Mouse (Mus musculus) spleen, postnatal 14 days (tissue): Measurements from ENCODE around the gene Atpaf2.

ENCODE experiments used
- DNase-seq, 2 experiments: peaks; one replicate each; pipeline ENCODE4 v3.0.0; 2021 to 2022; ENCODE audit warnings: low spot score in 2 of 2

The Atpaf2 gene

GRCm38 (mm10) chr11:60397172-60397571 lies 21.1 kb downstream of the Atpaf2 start:
- no peak for DNase-seq

DNA sequence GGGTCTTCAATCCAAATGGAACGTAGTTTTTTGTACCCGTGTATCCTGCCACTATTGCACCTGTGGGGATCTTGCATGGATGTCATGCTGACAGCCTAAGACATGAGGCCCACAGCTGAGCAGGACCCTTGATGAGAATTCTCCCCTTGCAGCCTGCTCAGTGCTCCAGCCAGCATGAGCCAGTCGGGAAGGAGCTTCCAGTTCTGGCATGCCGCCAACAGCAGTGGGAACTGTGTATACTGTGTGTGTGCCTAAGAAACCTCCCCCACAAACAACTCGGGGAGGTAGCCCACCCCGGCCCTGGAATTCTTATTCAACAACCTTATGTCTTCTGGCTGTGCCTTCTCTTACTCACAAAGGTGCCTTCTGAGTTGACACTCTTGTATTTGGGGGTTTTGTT lies 21.7 kb downstream of the Atpaf2 start:
- no peak for DNase-seq

DNA sequence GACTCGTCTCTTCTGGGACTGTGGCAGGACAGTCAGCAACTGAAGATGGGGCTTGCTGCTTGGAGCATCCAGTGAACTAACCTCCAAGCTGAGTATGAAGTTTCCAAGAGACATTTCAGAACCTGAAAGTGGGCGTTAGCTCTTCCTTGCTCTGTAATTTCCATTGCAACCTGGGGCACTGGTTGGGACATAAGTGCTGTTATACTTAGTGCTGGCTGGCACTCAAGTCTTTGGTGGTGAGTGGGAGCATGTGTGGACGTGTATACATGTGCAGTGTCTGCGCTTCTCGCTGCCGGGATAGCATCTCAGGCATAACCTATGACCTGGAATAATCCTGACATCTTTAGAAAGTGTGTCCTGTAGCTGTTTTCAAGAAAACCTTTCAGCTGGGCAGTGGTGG lies 26.9 kb downstream of the Atpaf2 start:
- no peak for DNase-seq

DNA sequence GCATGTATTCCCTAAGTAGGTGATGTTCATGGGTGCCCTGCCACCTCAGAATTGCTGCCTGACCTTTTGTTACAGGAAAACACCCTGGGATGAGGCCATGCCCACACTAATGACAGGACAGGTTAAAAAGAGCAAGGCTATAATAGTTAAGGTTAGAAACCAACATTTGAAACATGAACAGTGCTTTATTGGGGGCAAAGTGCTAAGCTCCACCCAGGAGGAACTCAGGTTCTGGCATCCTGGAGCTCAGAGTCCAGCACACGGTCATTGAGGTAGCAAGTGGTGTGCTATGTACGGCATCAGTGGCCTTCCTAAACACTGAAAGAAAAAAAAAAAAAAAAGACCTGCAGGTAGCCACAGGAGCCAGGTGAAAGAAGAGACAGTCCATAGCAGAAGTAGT lies 30.3 kb downstream of the Atpaf2 start:
- DNase-seq: no peak

DNA sequence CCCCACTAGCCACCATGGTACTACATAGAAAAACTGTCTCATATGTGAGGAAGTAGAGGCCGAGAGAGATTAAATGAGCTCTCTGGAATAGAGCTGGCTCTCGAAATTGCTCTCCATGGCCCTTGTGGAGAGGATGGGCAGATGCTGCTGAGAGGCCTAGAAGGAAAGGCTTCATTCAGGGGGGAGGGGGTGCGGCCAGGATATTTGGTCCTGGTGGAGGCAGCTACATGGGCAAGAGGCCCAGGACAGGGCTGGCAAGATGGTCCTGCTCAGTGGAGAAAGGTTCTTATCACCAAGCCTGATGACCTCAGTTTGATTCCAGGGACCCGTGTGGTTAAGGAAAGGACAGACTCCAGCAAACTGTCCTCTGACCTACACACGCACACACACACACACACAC lies 32.3 kb downstream of the Atpaf2 start:
- DNase-seq: no peak

DNA sequence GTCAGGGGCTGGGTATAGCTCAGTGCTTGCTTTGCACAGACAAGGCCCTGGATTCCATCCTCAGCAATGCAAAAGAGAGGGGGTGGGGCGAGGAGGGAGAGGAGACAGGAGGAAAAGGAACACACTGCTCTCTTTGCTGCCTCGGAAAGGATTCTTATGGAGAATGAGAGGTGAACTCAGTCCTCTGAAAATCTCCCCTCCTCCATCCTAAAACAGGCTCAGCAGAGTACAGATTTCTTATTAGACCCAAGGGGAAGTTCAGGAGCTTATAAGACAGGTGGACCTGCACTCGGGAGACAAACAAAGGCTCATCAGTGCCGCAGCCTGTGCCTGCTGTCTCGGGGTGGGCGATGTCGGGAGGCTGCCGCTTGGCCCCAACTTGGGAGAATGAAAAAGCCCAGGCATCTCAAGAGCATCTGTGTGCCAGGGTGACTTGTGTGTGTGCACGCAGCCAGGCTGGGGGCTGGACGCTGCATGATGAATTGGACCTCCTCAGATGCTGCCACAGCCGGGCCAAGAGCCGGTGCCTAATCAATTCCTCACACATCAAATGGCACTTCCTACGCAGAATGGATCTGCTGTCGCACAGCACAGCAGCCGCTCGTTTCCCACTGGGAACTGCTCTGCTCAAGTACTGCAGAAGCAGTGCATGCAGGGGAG lies 33.4 kb downstream of the Atpaf2 start:
- DNase-seq: no peak

DNA sequence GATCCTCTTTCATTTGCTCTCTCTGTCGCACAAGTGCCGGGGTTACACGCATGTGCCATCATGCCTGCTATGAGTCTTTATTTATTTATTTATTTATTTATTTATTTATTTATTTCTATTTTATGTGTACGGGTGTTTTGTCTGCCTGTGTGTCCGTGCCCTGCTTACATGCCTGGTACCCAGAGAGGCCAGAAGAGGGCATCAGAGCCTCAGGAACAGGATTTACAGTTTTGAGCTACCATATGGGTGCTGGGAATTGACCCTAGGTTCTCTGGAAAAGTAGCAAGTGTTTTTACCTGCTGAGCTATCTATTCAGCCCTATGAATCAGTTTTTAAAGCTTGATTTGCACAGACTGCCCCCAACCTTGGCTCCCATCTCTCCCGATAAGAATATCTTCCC lies 34.7 kb downstream of the Atpaf2 start:
- no peak for DNase-seq

- DNase-seq: no peak
Observed at GRCm38 (mm10) chr11:60374481-60374880, 43.8 kb downstream of the Atpaf2 start.

DNA sequence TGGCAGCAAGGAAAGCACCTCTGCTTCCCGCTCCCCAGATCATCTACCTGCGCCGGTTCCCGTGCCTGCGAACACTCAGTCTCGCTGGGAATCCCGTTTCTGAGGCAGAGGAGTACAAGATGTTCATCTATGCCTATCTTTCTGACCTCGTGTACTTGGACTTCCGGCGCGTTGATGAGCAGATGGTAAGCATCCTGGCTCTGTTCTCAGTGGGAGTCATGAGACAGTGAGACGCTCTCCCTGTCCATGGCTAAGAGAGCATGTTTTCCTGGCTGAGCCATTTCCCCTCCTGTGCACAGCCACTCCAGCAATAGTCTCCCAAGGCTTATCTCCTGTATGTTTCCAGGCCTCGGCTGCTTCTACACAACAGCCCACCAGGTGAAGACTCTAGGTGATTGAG lies 47.8 kb downstream of the Atpaf2 start:
- DNase-seq: no peak

- DNase-seq: no peak
Observed at GRCm38 (mm10) chr11:60369448-60369847, 48.8 kb downstream of the Atpaf2 start.

DNA sequence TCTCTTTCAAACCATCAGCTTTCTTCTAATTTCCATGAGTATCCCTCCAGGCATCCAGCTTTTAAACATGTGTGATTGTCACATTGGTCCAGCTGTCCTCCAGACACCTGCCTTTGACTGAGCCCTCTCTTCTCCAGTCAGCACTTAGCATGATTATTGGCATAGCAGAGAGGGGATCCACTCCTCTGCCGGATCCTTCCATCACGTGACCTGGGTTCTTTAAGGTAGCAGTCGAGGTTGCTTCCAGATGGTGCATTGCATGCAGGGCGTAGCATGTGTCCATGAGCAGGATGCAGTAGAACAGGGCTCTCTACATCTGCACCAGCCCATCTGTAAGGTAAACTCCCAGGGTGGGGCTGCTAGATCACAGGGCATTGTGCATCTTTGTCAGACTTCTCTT lies 49.3 kb downstream of the Atpaf2 start:
- DNase-seq: no peak

- no peak for DNase-seq
Observed at GRCm38 (mm10) chr11:60367256-60367655, 51.0 kb downstream of the Atpaf2 start.

GRCm38 (mm10) chr11:60366239-60367019 lies 51.8 kb downstream of the Atpaf2 start:
- DNase-seq: no peak

- DNase-seq: no peak
Observed at GRCm38 (mm10) chr11:60360631-60361201, 57.5 kb downstream of the Atpaf2 start.

DNA sequence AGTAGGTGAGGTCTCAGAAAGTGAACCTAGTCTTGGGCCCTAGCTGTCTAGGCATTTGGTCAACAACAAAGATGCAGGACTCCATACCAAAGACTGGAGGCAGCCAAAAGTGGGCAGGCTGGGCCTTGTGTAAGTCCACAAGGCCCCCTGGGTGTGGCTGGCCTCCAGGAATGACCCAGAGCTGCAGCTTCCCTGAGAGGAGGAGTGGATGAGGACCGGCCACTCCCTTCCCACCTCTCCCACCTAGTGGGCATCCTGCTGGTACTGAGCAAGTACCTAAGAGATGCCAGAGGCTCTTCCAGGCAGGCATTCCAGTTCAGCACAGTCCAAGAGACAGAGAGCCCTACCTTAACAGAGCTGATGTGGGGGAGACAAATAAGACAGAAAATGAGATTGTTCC lies 58.3 kb downstream of the Atpaf2 start:
- no peak for DNase-seq

- DNase-seq: no peak
Observed at GRCm38 (mm10) chr11:60359138-60359537, 59.1 kb downstream of the Atpaf2 start.

GRCm38 (mm10) chr11:60358548-60358947 lies 59.7 kb downstream of the Atpaf2 start:
- DNase-seq: no peak

DNA sequence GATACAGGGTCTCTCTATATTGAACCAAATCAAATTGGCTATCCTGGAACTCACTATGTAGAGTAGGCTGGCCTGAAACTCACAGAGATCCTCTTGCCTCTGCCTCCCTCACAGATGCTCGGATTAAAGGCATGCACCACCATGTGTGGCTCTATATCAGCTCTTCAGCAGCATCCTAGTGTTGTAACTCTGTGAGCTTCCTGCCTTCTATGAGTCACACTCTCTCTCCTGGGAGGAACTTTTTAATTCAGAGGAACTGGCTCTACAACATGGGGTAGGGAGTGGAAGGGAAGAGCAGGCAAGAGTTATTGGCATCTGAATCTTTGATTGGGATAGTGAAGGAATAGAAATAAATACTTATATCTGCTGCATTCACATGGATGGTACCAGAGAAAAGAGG lies 61.1 kb downstream of the Atpaf2 start:
- DNase-seq: no peak

- no peak for DNase-seq
Observed at GRCm38 (mm10) chr11:60355952-60356351, 62.3 kb downstream of the Atpaf2 start.

- peak; percentile 95 to 96 for DNase-seq
Observed at GRCm38 (mm10) chr11:60352559-60353411, 65.5 kb downstream of the Atpaf2 start, which contains the start of the genes Tom1l2 and Drc3. Gene Tom1l2 (minus strand): TSS chr11:60352905. Gene Drc3 (plus strand): TSS chr11:60353329.

GRCm38 (mm10) chr11:60351925-60352371 lies 66.3 kb downstream of the Atpaf2 start:
- no peak for DNase-seq

- no peak for DNase-seq
Observed at GRCm38 (mm10) chr11:60351388-60351787, 66.9 kb downstream of the Atpaf2 start.
